Mouse (Mus musculus) midbrain, postnatal 0 days (tissue): ENCODE results near the gene Tmem208. TPM values are rescaled to one million over a fixed set of nuclear protein-coding genes. Genes with fewer than 3 reads are reported as not detected.

Experiments used
- ATAC-seq: fragments of 200-750 bp; cut with Nextera tagmentation; 2 replicates; pipeline ENCODE4 v1.8.0; 2017; ENCODE audit warnings: moderate number of reproducible peaks, mild to moderate bottlenecking, moderate TSS enrichment, moderate library complexity; ENCODE audit not compliant: low FRiP score
- DNase-seq: peaks from one replicate; pipeline ENCODE4 v3.0.0-alpha.2; 2015; ENCODE audit warnings: low spot score
- H3K27ac ChIP-seq: fragments of 300-500 bp; sonication (generic); 2 replicates; pipeline ENCODE4 v1.5.1; 2014; ENCODE audit warnings: low read depth, mild to moderate bottlenecking, low read length, mixed read lengths
- H3K27me3 ChIP-seq: fragments of 300-500 bp; sonication (generic); 2 replicates; pipeline ENCODE4 v1.6.1; 2014; ENCODE audit warnings: low read length, control low read depth, mixed read lengths; ENCODE audit not compliant: insufficient read depth
- H3K36me3 ChIP-seq: fragments of 300-500 bp; sonication (generic); 2 replicates; pipeline ENCODE4 v1.6.1; 2014; ENCODE audit warnings: low read length, control low read depth, mixed read lengths; ENCODE audit not compliant: insufficient read depth
- H3K4me1 ChIP-seq: fragments of 300-500 bp; sonication (generic); 2 replicates; pipeline ENCODE4 v1.6.1; 2014; ENCODE audit warnings: mild to moderate bottlenecking, control low read depth, antibody characterized with exemption, low read length, mixed read lengths; ENCODE audit not compliant: insufficient read depth
- H3K4me2 ChIP-seq: fragments of 300-500 bp; sonication (generic); 2 replicates; pipeline ENCODE4 v1.6.1; 2014; ENCODE audit warnings: low read depth, mild to moderate bottlenecking, low read length, mixed read lengths; ENCODE audit not compliant: poor library complexity, severe bottlenecking
- H3K4me3 ChIP-seq: fragments of 300-500 bp; sonication (generic); 2 replicates; pipeline ENCODE4 v1.5.1; 2014; ENCODE audit warnings: low read depth, mild to moderate bottlenecking, low read length, moderate library complexity
- H3K9ac ChIP-seq: fragments of 300-500 bp; sonication (generic); replicated peaks from 2 replicates; pipeline ENCODE4 v1.6.1; 2014; ENCODE audit warnings: mild to moderate bottlenecking, low read length, moderate library complexity, mixed read lengths; ENCODE audit not compliant: poor library complexity, severe bottlenecking
- H3K9me3 ChIP-seq: fragments of 300-500 bp; sonication (generic); 2 replicates; pipeline ENCODE4 v1.6.1; 2016; ENCODE audit warnings: low read length, control low read depth
- CTCF ChIP-seq: IDR thresholded peaks from 2 replicates; pipeline ENCODE4 v1.5.1; 2016; ENCODE audit warnings: antibody characterized with exemption, mild to moderate bottlenecking
- WGBS: fragments of 180-500 bp; shearing (Covaris S2); extraction: QIAGEN DNeasy Blood & Tissue Kit; methylation state at CpG from one replicate; pipeline ENCODE4 v1.1.7; 2014; 5-methylcytosine and 5-hydroxymethylcytosine counted together
- polyA plus RNA-seq: library from polyadenylated mRNA; unstranded; fragments of >200 nt; fragmentation: Nextera tagmentation; extraction: Ambion mirVana; gene quantifications from 2 replicates; pipeline ENCODE4 v1.2.1, GENCODE M21; 2015
- total RNA-seq: library from RNA; depleted of rRNA; stranded (reverse); fragments of >200 nt; gene quantifications from 2 replicates; pipeline ENCODE4 v1.2.3, GENCODE M21; 2014

Gene Tmem208
- total and polyA plus RNA-seq, 2 experiments from 2014 or later: 88.4 to 129 TPM

DNA sequence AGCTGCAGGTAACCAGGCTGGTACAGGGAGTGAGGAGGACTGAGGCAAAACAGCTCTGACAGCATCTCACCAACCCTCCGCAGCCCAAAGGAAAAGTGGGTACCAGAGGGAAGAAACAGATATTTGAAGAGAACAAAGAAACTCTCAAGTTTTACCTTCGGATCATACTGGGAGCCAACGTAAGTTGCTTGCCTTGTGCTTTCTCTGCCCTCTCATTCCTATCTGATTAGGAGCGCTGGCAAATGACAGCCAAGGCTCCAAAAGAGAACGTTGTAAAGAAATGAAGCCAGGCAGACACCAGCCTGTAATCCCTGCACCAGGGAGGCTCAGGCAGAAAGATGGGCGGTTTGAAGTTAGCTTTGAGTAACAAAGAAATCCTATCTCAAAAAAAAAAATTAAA is 814 bp downstream of the Tmem208 start:
- no peak for TF ChIP-seq CTCF
- Histone ChIP-seq H3K4me2 (peak overlapping the region; percentile 76), H3K9ac (peak overlapping the region; percentile 96), H3K36me3 (peaks cover 39% of the 10 kb centered on the region), H3K27me3 (no peaks in the 10 kb centered on the region), H3K27ac (peak overlapping the region; percentile 82; the same call in 1 of the 2 replicates), H3K4me3 (peak overlapping the region; percentile 89), H3K4me1 (peaks cover 16% of the 10 kb centered on the region), H3K9me3 (no peaks in the 10 kb centered on the region)
- WGBS: 37% methylated on average over 6 of the region's 6 CpGs
- no peak for ATAC-seq
- no peak for DNase-seq

DNA sequence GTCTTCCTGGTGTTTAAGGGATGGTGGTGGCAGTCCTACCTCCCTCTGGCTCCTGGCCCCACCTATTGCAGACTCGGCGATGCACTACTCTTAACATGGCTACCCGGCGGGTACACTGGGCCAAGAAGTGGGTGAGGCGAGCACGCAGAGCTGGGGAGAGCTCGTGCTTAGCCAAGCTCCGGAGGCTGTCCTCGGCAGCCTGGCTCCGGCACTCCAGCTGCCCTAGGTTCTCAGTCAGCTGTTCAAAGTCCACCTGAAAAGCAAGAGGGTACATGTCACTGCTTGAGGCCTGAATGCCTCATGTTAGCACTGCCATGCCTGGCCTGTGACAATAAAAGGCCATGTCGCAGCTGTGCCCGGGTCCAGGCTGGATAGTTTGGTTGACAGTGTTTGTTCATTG is 4.2 kb downstream of the Tmem208 start:
- Histone ChIP-seq H3K4me1 (peaks cover 10% of the 10 kb centered on the region; the same call in 1 of the 2 replicates), H3K27ac (no peak overlapping the region), H3K9me3 (no peaks in the 10 kb centered on the region), H3K27me3 (no peaks in the 10 kb centered on the region), H3K9ac (no peak overlapping the region), H3K4me3 (no peak overlapping the region), H3K4me2 (no peak overlapping the region), H3K36me3 (peaks cover 35% of the 10 kb centered on the region)
- no peak for DNase-seq
- no peak for TF ChIP-seq CTCF
- WGBS: 94% methylated on average over 12 of the region's 12 CpGs
- ATAC-seq: no peak

DNA sequence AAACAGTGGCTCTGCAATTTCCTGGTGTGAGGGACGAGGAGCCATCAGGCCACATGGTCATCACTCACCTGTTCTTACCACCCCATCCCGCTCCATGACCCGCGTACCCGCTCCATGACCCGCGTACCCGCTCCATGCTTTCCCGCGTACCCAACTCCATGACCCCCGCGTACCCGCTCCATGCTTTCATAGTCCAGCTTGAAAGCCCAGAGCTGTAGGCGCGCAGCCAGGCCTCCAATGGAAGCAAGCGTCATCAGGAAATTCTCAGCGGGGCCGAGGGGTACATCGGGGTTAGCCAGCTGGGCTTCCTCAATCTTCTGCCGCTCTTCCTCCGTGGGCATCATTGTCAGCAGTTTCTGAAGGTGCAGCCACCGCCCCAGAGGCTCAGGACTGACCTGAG is 5.3 kb downstream of the Tmem208 start:
- WGBS: 95% methylated on average over 22 of the region's 22 CpGs
- DNase-seq (no peak), ATAC-seq (no peak)
- Histone ChIP-seq H3K27ac (no peak overlapping the region), H3K4me2 (no peak overlapping the region), H3K27me3 (no peaks in the 10 kb centered on the region), H3K4me1 (peaks cover 8% of the 10 kb centered on the region; the same call in 1 of the 2 replicates), H3K9me3 (no peaks in the 10 kb centered on the region), H3K4me3 (no peak overlapping the region), H3K36me3 (peaks cover 35% of the 10 kb centered on the region), H3K9ac (no peak overlapping the region)
- no peak for TF ChIP-seq CTCF

DNA sequence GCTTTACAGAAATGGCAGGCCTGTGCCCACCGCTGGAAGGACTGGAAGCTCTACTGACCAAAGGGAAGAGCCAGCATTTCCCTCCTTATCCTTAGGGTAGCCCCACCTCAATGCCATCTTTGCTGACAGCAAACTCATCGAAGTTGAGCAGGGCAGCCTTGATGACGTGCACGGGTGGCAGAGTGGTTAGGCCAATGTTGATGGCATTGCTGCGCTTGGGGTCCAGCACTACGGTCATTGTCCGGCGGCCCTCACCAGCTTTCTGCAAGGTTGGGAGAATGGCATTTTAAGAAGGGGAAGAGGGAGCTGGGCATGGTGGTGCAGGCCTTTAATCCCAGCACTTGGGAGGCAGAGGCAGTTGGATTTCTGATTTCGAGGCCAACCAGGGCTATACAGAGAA is 5.8 kb downstream of the Tmem208 start:
- DNase-seq: no peak
- no peak overlapping the region for H3K9ac ChIP-seq
- H3K4me1 ChIP-seq: peaks cover 6% of the 10 kb centered on the region; the same call in 1 of the 2 replicates
- peaks cover 35% of the 10 kb centered on the region for H3K36me3 ChIP-seq
- no peak overlapping the region for H3K27ac ChIP-seq
- H3K27me3 ChIP-seq: no peaks in the 10 kb centered on the region
- H3K9me3 ChIP-seq: no peaks in the 10 kb centered on the region
- no peak overlapping the region for H3K4me2 ChIP-seq
- no peak overlapping the region for H3K4me3 ChIP-seq
- no peak for ATAC-seq
- no peak for TF ChIP-seq CTCF
- WGBS: 96% methylated on average over 9 of the region's 9 CpGs

DNA sequence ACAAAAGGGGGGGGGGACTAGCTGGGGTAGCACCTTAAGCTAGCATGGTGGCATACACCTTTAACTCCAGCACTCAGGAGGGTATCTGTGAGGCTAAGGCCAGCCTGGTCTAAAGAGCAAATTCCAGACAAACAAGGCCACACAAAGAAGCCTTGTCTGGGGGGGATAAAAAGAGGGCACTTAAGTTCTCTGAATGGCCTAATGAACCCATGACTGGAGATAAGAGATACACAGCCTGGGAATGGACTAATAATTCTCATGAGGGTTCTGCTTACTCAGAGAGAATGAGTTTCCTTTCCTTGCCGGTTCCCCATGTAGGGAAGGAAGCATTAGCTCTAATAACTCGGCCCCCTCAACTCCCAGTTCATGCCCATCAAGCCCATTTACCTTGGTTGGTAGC is 6.4 kb downstream of the Tmem208 start:
- Histone ChIP-seq H3K9me3 (no peaks in the 10 kb centered on the region), H3K36me3 (peaks cover 35% of the 10 kb centered on the region), H3K27ac (no peak overlapping the region), H3K4me1 (0 out of 2 replicates have a peak, but pooled peaks cover under 1% of the 10 kb centered on the region), H3K4me2 (no peak overlapping the region), H3K27me3 (no peaks in the 10 kb centered on the region), H3K4me3 (no peak overlapping the region), H3K9ac (no peak overlapping the region)
- no peak for TF ChIP-seq CTCF
- 78% methylated on average over 2 of the region's 2 CpGs for WGBS
- ATAC-seq (no peak), DNase-seq (no peak)

DNA sequence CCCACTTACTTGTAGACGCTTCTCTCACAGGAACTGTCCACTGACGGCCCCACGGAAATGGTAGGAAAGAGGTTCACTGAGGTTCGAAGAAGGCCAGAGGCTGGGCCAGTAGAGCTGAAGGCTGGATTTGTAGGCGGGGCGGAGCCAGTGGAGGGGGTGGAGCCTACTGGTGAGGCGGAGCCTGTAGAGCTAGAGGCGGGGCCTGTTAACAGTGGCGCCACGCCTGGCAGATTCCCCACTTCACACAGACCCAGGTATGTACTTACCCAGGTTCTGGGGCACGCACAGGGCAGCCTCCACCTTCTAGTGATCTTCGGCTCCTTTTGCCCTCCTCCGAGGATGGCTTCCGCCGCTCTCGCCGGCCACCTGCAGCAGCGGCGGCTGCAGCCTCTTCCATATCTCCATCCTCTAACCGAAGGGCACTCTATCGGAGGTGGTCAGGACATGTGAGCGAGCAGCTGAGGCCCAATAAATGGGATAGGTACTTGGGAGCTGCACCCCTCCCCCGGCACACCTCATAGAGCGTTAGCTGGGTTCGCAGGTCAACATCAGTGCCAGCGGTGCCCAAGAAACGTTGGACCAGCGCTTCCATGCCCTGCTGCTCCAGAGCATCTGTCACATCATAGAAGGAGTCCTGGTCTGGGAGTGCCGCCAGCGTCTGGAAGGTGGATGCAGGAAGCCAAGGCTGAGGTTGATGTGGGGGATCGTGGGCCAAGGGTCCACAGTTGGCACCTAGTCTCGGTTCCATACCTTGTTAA is 10.4 kb downstream of the Tmem208 start:
- ATAC-seq: peak; percentile 59
- Histone ChIP-seq H3K4me1 (no peaks in the 10 kb centered on the region), H3K27ac (no peak overlapping the region), H3K4me3 (peak overlapping the region; percentile 18), H3K9me3 (no peaks in the 10 kb centered on the region), H3K4me2 (peak overlapping the region; percentile 22), H3K36me3 (peaks cover 4% of the 10 kb centered on the region; the same call in 1 of the 2 replicates), H3K27me3 (no peaks in the 10 kb centered on the region), H3K9ac (no peak overlapping the region)
- 60% methylated on average over 31 of the region's 32 CpGs for WGBS
- DNase-seq: peak; percentile 36
- no peak for TF ChIP-seq CTCF
